In genomic region chr3:87134951-87135350, GRCm38 (mm10) we compare ENCODE assay signal across 22 mouse cellular contexts. TPM values are rescaled to one million over a fixed set of nuclear protein-coding genes. Genes with fewer than 3 reads are reported as not detected.
"Had no signal": no experiment of that assay in that cellular context is flagged by ENCODE, and none has a peak within 500 bp of the region (broad histone marks: within the 10 kb centered on the region; RNA-seq: fewer than 3 reads in every experiment).

No protein-coding gene starts in this region.

- H3K4me2 ChIP-seq: kidney, embryonic 15.5 days; limb, embryonic 12.5 days; limb, embryonic 15.5 days; liver, embryonic 11.5 days; lung, embryonic 14.5 days; midbrain, embryonic 12.5 days; midbrain, embryonic 15.5 days; neural tube, embryonic 12.5 days; neural tube, embryonic 15.5 days; stomach, embryonic 15.5 days had no signal

- H3K9me3 ChIP-seq: kidney, embryonic 15.5 days; limb, embryonic 12.5 days; limb, embryonic 15.5 days; midbrain, embryonic 12.5 days; midbrain, embryonic 15.5 days; neural tube, embryonic 12.5 days; neural tube, embryonic 15.5 days; stomach, embryonic 15.5 days had no signal

- H3K36me3 ChIP-seq: midbrain, embryonic 15.5 days had no signal

- DNase-seq: kidney, postnatal 10 days; kidney, postnatal 4 days; left cerebral cortex, postnatal 4 days; liver, postnatal 0 days; lung, embryonic 14.5 days; right cerebral cortex, adult 18-20 months; right cerebral cortex, postnatal 14 days; right cerebral cortex, postnatal 4 days; spleen, adult 18-20 months; thymus, postnatal 25 days had no signal

- H3K9ac ChIP-seq: kidney, embryonic 15.5 days; limb, embryonic 12.5 days; limb, embryonic 15.5 days; liver, embryonic 14.5 days; liver, postnatal 0 days; lung, embryonic 14.5 days; midbrain, embryonic 12.5 days; midbrain, embryonic 15.5 days; neural tube, embryonic 12.5 days; neural tube, embryonic 15.5 days; stomach, embryonic 15.5 days had no signal

- ATAC-seq: liver, postnatal 0 days; lung, postnatal 0 days; midbrain, embryonic 15.5 days had no signal

- H3K4me3 ChIP-seq: kidney, embryonic 15.5 days; limb, embryonic 12.5 days; limb, embryonic 15.5 days; midbrain, embryonic 12.5 days; midbrain, embryonic 15.5 days; neural tube, embryonic 12.5 days; neural tube, embryonic 15.5 days; stomach, embryonic 15.5 days had no signal

- H3K27me3 ChIP-seq: kidney, embryonic 15.5 days; limb, embryonic 12.5 days; limb, embryonic 15.5 days; midbrain, embryonic 12.5 days; midbrain, embryonic 15.5 days; neural tube, embryonic 12.5 days; neural tube, embryonic 15.5 days; stomach, embryonic 15.5 days had no signal

- H3K27ac ChIP-seq: kidney, embryonic 15.5 days; limb, embryonic 12.5 days; limb, embryonic 15.5 days; liver, embryonic 14.5 days; macrophage; midbrain, embryonic 12.5 days; midbrain, embryonic 15.5 days; neural tube, embryonic 12.5 days; neural tube, embryonic 15.5 days; stomach, embryonic 15.5 days had no signal

RNA-seq across cellular contexts. Expression of gene Kirrel, which starts 39.6 kb away (rescaled TPM):
- polyA plus RNA-seq: macrophage had no signal
